Mouse (Mus musculus) thymus, adult 2 months (tissue): ENCODE data around the gene Vsir.

Experiments used
- CTCF ChIP-seq: fragments of 200-500 bp; IDR thresholded peaks from 2 replicates; pipeline ENCODE4 v1.5.1; 2012; ENCODE audit warnings: mild to moderate bottlenecking, control low read depth, low read length, moderate library complexity, borderline replicate concordance; ENCODE audit not compliant: control insufficient read depth, poor library complexity, insufficient read depth; ENCODE audit errors: extremely low read depth
- POLR2A ChIP-seq: fragments of 200-500 bp; IDR thresholded peaks from 2 replicates; pipeline ENCODE4 v1.6.1; 2012; ENCODE audit warnings: mild to moderate bottlenecking, low read length, control low read depth, moderate library complexity; ENCODE audit not compliant: control insufficient read depth, poor library complexity, insufficient read depth; ENCODE audit errors: extremely low read depth

DNA sequence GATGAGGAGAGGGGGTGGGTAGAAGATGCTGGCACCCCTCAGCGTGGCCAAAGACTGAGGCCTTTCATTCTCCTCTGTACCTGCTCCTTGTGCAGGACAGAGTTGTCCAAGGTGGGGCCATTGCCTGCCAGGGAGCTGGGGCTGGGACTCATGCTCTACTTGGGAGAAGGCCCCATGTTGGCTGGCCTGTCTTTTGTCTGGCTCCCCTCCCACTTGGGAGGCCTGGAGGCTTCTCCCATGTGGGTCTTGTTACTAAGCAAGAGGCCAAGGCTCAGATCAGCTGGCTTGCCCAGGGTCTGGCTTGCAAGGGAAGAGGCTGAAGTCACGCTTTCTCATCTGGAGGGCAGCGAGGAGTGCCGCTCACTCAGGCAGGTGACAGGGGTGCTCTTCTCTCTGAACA is 10.8 kb downstream of the Vsir start:
- TF ChIP-seq POLR2A (no peak), CTCF (no peak)
